Mouse (Mus musculus) adrenal gland, postnatal 25 days (tissue): Measurements from ENCODE around the gene Rbm20. TPM values are rescaled to one million over a fixed set of nuclear protein-coding genes. Genes with fewer than 3 reads are reported as not detected.

Source experiments
- DNase-seq: peaks from one replicate; pipeline ENCODE4 v3.0.0; 2021; ENCODE audit warnings: mixed read lengths
- total RNA-seq: library from RNA; stranded (reverse); gene quantifications from 2 replicates; pipeline ENCODE4 v1.2.3, GENCODE M21; 2021

Gene Rbm20
- total RNA-seq, 1 experiment from 2014 or later: 2.2 TPM

GRCm38 (mm10) chr19:53810584-53810983 is 133.5 kb downstream of the Rbm20 start:
- DNase-seq: no peak

DNA sequence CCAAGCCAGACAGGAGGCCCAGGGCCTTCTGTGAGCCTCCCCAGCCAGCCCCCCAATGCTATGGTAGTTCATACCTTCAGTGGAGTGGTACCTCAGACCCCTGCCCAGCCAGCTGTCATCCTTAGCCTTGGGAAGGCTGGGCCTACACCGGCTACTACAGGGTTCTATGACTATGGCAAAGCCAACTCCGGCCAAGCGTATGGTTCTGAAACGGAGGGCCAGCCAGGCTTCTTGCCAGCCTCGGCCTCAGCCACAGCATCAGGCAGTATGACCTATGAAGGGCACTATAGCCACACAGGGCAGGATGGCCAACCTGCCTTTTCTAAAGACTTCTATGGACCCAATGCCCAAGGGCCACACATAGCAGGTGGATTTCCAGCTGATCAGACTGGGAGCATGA is 136.5 kb downstream of the Rbm20 start:
- no peak for DNase-seq

DNA sequence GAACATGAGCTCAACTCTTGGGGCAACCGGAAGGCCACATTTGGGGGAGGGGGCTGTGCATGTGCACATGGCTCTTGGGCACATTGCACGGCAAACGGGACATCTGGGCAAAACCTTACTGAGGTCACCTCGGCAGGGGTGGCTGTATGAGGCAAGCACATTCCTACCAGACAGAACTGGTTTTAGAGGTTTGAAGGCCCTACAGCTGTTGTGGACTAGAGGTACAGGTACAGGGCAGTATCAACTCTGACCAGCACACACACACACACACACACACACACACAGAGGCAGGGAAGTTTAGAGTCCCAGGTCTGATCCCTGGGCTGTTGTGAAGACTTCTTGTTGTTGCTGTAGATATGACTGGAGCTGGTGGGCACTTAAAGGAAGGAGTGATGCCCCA is 138.6 kb downstream of the Rbm20 start:
- no peak for DNase-seq

DNA sequence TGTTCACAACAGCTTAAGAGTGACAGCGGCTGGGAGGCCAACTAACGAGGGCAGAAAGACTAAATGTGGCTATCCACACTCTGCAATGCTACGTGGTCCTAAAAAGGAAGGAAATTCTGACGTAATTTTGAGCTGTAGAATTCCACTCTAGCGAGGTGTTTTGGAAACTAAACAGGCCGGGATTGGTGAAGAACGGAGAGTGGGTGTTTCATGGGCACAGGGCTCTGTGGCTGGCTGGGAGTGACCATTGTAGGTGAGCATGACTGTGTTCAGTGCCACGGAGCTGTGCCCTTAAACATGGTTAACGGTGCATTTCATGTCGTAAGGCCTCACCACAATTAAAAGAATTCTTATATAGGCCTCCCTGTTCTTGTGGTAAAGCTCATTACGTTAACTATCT is 139.1 kb downstream of the Rbm20 start:
- DNase-seq: no peak

GRCm38 (mm10) chr19:53819299-53819698 is 142.2 kb downstream of the Rbm20 start:
- no peak for DNase-seq

- DNase-seq: no peak
Measured at GRCm38 (mm10) chr19:53821241-53822120, 144.4 kb downstream of the Rbm20 start.

- DNase-seq: no peak
Measured at GRCm38 (mm10) chr19:53823847-53824246, 146.7 kb downstream of the Rbm20 start.

GRCm38 (mm10) chr19:53824872-53825680 is 148.0 kb downstream of the Rbm20 start:
- DNase-seq: no peak

GRCm38 (mm10) chr19:53829990-53830389 is 152.9 kb downstream of the Rbm20 start:
- no peak for DNase-seq

DNA sequence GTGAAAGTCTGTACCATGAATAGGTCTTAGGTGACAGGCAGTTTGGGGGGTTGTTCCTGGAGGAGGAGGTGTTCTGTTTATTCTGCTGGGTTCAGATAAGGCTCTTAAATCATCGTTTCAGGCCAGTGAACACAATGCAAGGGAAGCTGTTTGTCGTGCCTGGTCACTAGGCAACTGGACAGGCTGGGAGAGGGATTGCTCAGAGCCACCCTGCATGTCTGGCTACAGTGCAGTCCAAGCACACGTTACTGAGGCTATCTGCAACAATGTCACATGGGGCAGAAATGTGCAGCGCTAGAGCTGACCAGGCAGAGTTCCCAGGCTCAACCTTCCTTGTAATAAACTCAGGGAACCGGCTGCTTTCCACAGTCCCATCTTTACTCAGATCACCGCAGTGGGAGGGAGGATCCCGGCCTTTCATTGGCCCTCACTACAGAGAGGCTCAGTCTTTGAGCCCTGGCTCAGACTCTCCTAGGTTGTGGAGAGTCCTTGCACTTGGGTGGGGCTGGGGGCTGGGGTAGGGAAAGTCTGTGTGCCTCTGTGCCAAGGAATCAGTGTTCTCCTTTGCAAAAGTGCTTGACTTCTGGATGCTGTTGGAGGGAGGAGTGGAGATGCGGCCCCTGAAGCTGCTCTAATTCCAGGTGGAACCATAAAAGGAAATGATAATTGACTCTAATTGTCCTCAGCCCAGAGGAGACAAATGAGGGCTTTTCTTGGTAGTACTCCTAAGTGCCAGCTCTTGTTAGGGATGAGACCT is 153.5 kb downstream of the Rbm20 start:
- DNase-seq: peak; percentile 35

- no peak for DNase-seq
Measured at GRCm38 (mm10) chr19:53831164-53831448, 154.0 kb downstream of the Rbm20 start.

DNA sequence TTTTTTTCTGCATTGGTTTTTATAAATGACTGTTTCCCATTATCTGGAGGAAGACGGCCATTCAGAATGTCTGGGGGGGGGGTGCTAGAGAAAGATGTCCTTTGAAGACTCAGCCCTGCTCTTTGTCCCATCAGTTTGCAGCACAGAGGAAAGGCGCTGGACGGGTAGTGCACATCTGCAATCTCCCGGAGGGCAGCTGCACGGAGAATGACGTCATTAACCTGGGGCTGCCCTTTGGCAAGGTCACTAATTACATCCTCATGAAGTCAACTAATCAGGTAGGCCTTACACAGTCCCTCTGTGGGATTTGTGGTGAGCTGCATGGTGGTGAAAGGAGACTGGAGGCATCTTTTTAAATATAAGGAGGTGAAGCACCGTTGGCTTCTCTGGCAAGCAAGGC is 155.4 kb downstream of the Rbm20 start:
- no peak for DNase-seq

- no peak for DNase-seq
Measured at GRCm38 (mm10) chr19:53833745-53834369, 156.8 kb downstream of the Rbm20 start.

- DNase-seq: no peak
Measured at GRCm38 (mm10) chr19:53836569-53837454, 159.7 kb downstream of the Rbm20 start.

DNA sequence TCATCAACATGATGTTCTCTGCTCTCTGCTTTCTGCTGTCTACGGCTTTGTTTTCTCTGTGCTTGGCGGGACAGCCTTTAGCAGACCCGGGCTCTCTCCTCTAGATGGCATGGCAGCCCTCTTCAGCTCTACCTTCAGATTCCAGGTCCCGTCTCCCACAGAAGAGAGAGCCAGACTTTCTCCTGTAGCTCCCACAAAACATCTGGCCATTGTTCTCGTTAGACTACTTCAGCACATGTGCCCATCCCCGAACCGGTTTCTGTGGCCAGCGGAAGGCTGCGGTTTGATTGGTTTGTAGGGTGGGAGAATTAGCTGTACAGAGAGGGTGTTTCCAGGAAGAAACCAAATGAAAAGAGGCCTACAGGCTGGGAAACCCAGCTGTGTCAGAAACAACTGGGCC is 161.7 kb downstream of the Rbm20 start:
- DNase-seq: no peak

- no peak for DNase-seq
Measured at GRCm38 (mm10) chr19:53839837-53840236, 162.7 kb downstream of the Rbm20 start.

DNA sequence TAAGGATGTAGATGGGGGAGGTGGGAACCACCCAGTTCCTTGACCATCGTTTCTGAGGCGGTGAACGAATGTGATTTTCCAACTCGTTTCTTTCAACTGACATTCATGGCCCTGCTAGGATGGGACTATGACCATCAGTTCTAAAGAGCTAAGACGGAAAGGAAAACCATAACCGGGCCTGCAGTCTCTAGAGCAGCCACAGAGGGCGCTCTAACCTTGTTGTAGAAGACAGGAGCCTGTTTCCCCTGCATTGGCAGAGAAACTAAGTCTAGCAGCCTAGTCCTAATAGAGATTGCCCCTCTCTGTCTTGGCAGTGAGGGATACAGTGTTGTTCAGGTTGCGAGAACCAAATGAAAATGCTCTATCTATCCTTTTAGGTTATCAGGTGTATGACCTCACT is 164.8 kb downstream of the Rbm20 start:
- peak; percentile 58 for DNase-seq

GRCm38 (mm10) chr19:53843972-53844371 is 166.9 kb downstream of the Rbm20 start:
- no peak for DNase-seq

- no peak for DNase-seq
Measured at GRCm38 (mm10) chr19:53848272-53848995, 171.3 kb downstream of the Rbm20 start.

DNA sequence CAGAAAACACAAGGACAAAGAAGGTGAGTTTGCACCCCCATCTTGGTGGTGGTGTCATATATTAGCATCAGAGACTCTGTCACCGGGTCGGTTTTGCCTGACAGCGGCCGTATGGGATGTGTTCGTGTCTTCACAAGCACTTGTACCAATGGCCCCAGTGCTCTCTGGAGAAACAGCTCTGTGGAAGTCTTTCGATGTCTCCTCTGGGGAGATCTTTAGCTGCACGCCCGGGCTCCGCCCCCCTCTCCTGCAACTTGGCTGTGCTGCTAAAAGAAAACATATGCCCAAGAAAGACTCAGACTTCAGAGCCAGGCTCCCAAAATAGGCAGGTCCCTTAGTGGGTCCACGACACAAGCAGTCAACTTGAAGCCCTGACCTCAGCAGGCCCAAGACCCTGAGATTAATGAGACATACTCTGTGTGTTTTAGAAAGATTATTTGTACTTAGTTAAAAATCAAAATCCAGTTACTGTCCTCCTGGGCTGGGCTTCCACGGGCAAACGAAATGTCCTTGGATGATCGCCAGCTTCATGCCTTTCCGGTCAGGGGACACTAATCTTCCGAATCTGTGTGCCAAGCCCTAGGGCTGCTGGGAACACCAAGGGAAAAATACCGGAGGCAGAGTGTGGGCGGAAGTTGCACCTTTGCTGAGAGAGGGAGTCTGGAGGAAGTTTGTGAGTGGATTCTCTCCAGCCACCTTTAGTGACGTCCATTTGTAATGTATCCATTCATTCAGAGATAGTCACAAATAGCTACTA is 173.2 kb downstream of the Rbm20 start:
- peak; percentile 83 for DNase-seq
